27 mouse cellular contexts compared by ENCODE assay signal in genomic region chr15:85604507-85604906, GRCm38 (mm10). TPM values are rescaled to one million over a fixed set of nuclear protein-coding genes. Genes with fewer than 3 reads are reported as not detected.
DNase-seq lines count a peak whose midpoint lies in the region; ATAC-seq and TF ChIP-seq lines count a peak whose summit lies in the region.
"Had no signal": no experiment of that assay in that cellular context is flagged by ENCODE, and none has a peak within 500 bp of the region (broad histone marks: within the 10 kb centered on the region; RNA-seq: fewer than 3 reads in every experiment).

No protein-coding gene starts in this region.

- intact Hi-C loops in gastrocnemius, adult 2 months (cut with DNase I) = no loop called here

- no peaks in the 10 kb centered on the region for H3K36me3 ChIP-seq in kidney, postnatal 0 days (ENCODE audit: insufficient read depth, low read length)
- no peaks in the 10 kb centered on the region for H3K36me3 ChIP-seq in kidney, embryonic 16.5 days (ENCODE audit: insufficient read depth, low read length)
- H3K36me3 ChIP-seq in C2C12 (ENCODE audit: control insufficient read depth, insufficient read depth) = no peaks in the 10 kb centered on the region
- H3K36me3 ChIP-seq in hindbrain, embryonic 10.5 days = no peaks in the 10 kb centered on the region
- H3K36me3 ChIP-seq: embryonic facial prominence, embryonic 13.5 days; embryonic facial prominence, embryonic 15.5 days; forebrain, embryonic 12.5 days had no signal

- peaks cover 13% of the 10 kb centered on the region; the same call in 1 of the 2 replicates for H3K4me1 ChIP-seq in kidney, postnatal 0 days (replicated peaks; ENCODE audit: insufficient read depth, low read length)
- H3K4me1 ChIP-seq in kidney, embryonic 16.5 days (ENCODE audit: insufficient read depth, low read length) = peaks cover 20% of the 10 kb centered on the region; the same call in 1 of the 2 replicates
- peaks cover 27% of the 10 kb centered on the region for H3K4me1 ChIP-seq in hindbrain, embryonic 10.5 days (replicated peaks)

- peak; percentile 28 for DNase-seq in adrenal gland, postnatal 14 days
- no peak for DNase-seq in adrenal gland, postnatal 4 days (ENCODE audit: low spot score in 2 of 2)
- DNase-seq in gastrocnemius, adult 2 months = no peak
- DNase-seq in gastrocnemius, adult 8-10 months (ENCODE audit: low spot score in 2 of 2) = no peak
- peak; percentile 50 for DNase-seq in kidney, postnatal 0 days (ENCODE audit: low spot score)
- DNase-seq in hindbrain, embryonic 10.5 days (ENCODE audit: low spot score) = no peak
- DNase-seq: adrenal gland, adult 2 months; adrenal gland, postnatal 10 days; adrenal gland, postnatal 36 days; B cell, adult 2 months; cerebellum, adult 11 months; cerebellum, adult 18-20 months; cerebellum, adult 8-10 months; cerebellum, adult 9-11 months; cerebellum, postnatal 14 days; cerebellum, postnatal 36 days; embryo, embryonic 11 days had no signal

- H3K9ac ChIP-seq in kidney, postnatal 0 days (ENCODE audit: low read depth, low read length) = no peak overlapping the region
- no peak overlapping the region for H3K9ac ChIP-seq in kidney, embryonic 16.5 days (replicated peaks; ENCODE audit: low read length)
- H3K9ac ChIP-seq: embryonic facial prominence, embryonic 13.5 days; embryonic facial prominence, embryonic 15.5 days; forebrain, embryonic 12.5 days had no signal

- ATAC-seq in kidney, postnatal 0 days (replicated peaks; ENCODE audit: low FRiP score, low read depth) = no peak
- no peak for ATAC-seq in kidney, embryonic 16.5 days (ENCODE audit: low FRiP score, low TSS enrichment)
- ATAC-seq: forebrain, embryonic 14.5 days; forebrain, embryonic 16.5 days had no signal

- H3K27ac ChIP-seq in gastrocnemius, adult 2 months = peak overlapping the region; percentile 58
- no peak overlapping the region for H3K27ac ChIP-seq in kidney, postnatal 0 days
- no peak overlapping the region for H3K27ac ChIP-seq in kidney, embryonic 16.5 days (ENCODE audit: low read length)
- H3K27ac ChIP-seq in hindbrain, embryonic 10.5 days = no peak overlapping the region
- H3K27ac ChIP-seq: embryonic facial prominence, embryonic 13.5 days; embryonic facial prominence, embryonic 15.5 days; forebrain, embryonic 12.5 days had no signal

- no peaks in the 10 kb centered on the region for H3K9me3 ChIP-seq in kidney, postnatal 0 days (replicated peaks; ENCODE audit: low read length)
- no peaks in the 10 kb centered on the region for H3K9me3 ChIP-seq in kidney, embryonic 16.5 days (ENCODE audit: low read length)
- H3K9me3 ChIP-seq in hindbrain, embryonic 10.5 days = no peaks in the 10 kb centered on the region
- H3K9me3 ChIP-seq: embryonic facial prominence, embryonic 13.5 days; embryonic facial prominence, embryonic 15.5 days; forebrain, embryonic 12.5 days had no signal

- TF ChIP-seq CTCF in gastrocnemius, adult 2 months (IDR thresholded peaks at IDR 0.05) = no peak
- TF ChIP-seq CTCF in kidney, postnatal 0 days (IDR thresholded peaks at IDR 0.05; ENCODE audit: low read depth) = no peak
- TF ChIP-seq CTCF in C2C12 (IDR thresholded peaks at IDR 0.05; ENCODE audit: control insufficient read depth, insufficient read depth, insufficient read length) = no peak

- H3K79me2 ChIP-seq in C2C12 (ENCODE audit: control insufficient read depth, insufficient read depth) = no peaks in the 10 kb centered on the region

- H3ac ChIP-seq in C2C12 (ENCODE audit: control insufficient read depth, insufficient read length, low read depth) = peak overlapping the region; percentile 6

- WGBS in kidney, postnatal 0 days = 59% methylated on average over 4 of the region's 4 CpGs
- 50% methylated on average over 4 of the region's 4 CpGs for WGBS in kidney, embryonic 16.5 days
- 76% methylated on average over 4 of the region's 4 CpGs for WGBS in hindbrain, embryonic 10.5 days

- H3K4me3 ChIP-seq in gastrocnemius, adult 2 months = no peak overlapping the region
- no peak overlapping the region for H3K4me3 ChIP-seq in kidney, postnatal 0 days (replicated peaks; ENCODE audit: low read depth, low read length)
- no peak overlapping the region for H3K4me3 ChIP-seq in kidney, embryonic 16.5 days (ENCODE audit: low read length)
- H3K4me3 ChIP-seq in C2C12 (ENCODE audit: insufficient read depth, poor library complexity, severe bottlenecking) = no peak overlapping the region
- no peak overlapping the region for H3K4me3 ChIP-seq in hindbrain, embryonic 10.5 days
- H3K4me3 ChIP-seq: embryonic facial prominence, embryonic 13.5 days; embryonic facial prominence, embryonic 15.5 days; erythroblast, embryonic 14.5 days; forebrain, embryonic 12.5 days had no signal

- H3K79me3 ChIP-seq in C2C12 (ENCODE audit: low read depth) = no peaks in the 10 kb centered on the region

- no peaks in the 10 kb centered on the region for H3K27me3 ChIP-seq in kidney, postnatal 0 days (ENCODE audit: insufficient read depth, low read length)
- H3K27me3 ChIP-seq in kidney, embryonic 16.5 days (ENCODE audit: insufficient read depth, low read length) = no peaks in the 10 kb centered on the region
- H3K27me3 ChIP-seq in C2C12 (ENCODE audit: control insufficient read depth, insufficient read depth, insufficient read length) = no peaks in the 10 kb centered on the region
- H3K27me3 ChIP-seq in hindbrain, embryonic 10.5 days (ENCODE audit: insufficient read depth, poor library complexity, severe bottlenecking) = peaks cover 36% of the 10 kb centered on the region
- H3K27me3 ChIP-seq: embryonic facial prominence, embryonic 13.5 days; embryonic facial prominence, embryonic 15.5 days had no signal

- no peak overlapping the region for H3K4me2 ChIP-seq in kidney, postnatal 0 days (ENCODE audit: low read length)
- no peak overlapping the region for H3K4me2 ChIP-seq in kidney, embryonic 16.5 days (replicated peaks; ENCODE audit: low read depth, low read length)
- H3K4me2 ChIP-seq: embryonic facial prominence, embryonic 13.5 days; embryonic facial prominence, embryonic 15.5 days; forebrain, embryonic 12.5 days had no signal

TF ChIP-seq in C2C12, 6 proteins besides CTCF, POLR2A, EP300 and RAD21:
- TF ChIP-seq USF1 (IDR thresholded peaks at IDR 0.05; ENCODE audit: low read depth) = no peak
- TF ChIP-seq MYOD1 (IDR thresholded peaks at IDR 0.05; ENCODE audit: control insufficient read depth, insufficient read length, low read depth) = peak; percentile 53

RNA-seq across cellular contexts. Expression of gene Wnt7b, which starts 22.2 kb away (rescaled TPM):
- 0.30 and 0.75 TPM in 2 replicates for total RNA-seq in adrenal gland, postnatal 14 days (2021)
- 1 to 10 TPM in 1 of 2 experiments, under 1 TPM in 1; 0.40 to 1.8 TPM for total RNA-seq in adrenal gland, postnatal 4 days (2021)
- total RNA-seq in gastrocnemius, adult 2 months (2021) = not detected
- total RNA-seq in gastrocnemius, adult 8-10 months (2022) = under 1 TPM in 1 of 4 experiments, not detected in 3; 0.19 TPM
- polyA plus RNA-seq in kidney, postnatal 0 days (2015; fragmentation: Nextera tagmentation; extraction: Ambion mirVana) = 24.9 and 26.3 TPM in 2 replicates
- 21.2 and 22.5 TPM in 2 replicates for polyA plus RNA-seq in kidney, embryonic 16.5 days (2015; fragmentation: Nextera tagmentation; extraction: Ambion mirVana)
- polyA plus RNA-seq in C2C12 (2012; fragmentation: generic; extraction: Trizol) = 2.5 TPM
- 52.3 and 127 TPM in 2 replicates for polyA plus RNA-seq in hindbrain, embryonic 10.5 days (2016; fragmentation: Nextera tagmentation; extraction: Ambion mirVana)
- total RNA-seq: common myeloid progenitor, adult 5-6 weeks; MEL had no signal
- polyA plus RNA-seq: erythroblast, embryonic 14.5 days had no signal

Comparison
In these comparisons a context has a peak if more than half of its experiments do, and no peak if none do; other contexts are left out.
1. DNase-seq: peak in adrenal gland, postnatal 14 days (single experiment) and kidney, postnatal 0 days (single experiment); none in adrenal gland, postnatal 4 days (0 of 2), gastrocnemius, adult 2 months (single experiment), gastrocnemius, adult 8-10 months (0 of 2) and hindbrain, embryonic 10.5 days (single experiment).